Mouse (Mus musculus): ENCODE measurements around the gene Gm8906. TPM values are rescaled to one million over a fixed set of nuclear protein-coding genes. Genes with fewer than 3 reads are reported as not detected.
"Not testable (repeated sequence)": the region's sequence is repeated elsewhere in the genome, so short reads cannot be mapped to it uniquely, and the experiment has no call there.

Gene Gm8906
- polyA plus RNA-seq (2015; fragmentation: Nextera tagmentation; extraction: Ambion mirVana) = not detected in 2 replicates

GRCm38 (mm10) chr5:11502385-11502784, at the start of gene Gm8906:
Gene Gm8906 (plus strand): TSS chr5:11502685.
- H3K4me2 ChIP-seq (replicated peaks); H3K4me3 ChIP-seq; H3K4me1 ChIP-seq; ATAC-seq (ENCODE audit: low FRiP score, low read depth); H3K9ac ChIP-seq; H3K36me3 ChIP-seq; H3K27ac ChIP-seq; H3K27me3 ChIP-seq; H3K9me3 ChIP-seq: not testable (repeated sequence)
- WGBS = 60% methylated on average over 2 of the region's 3 CpGs

Other genes starting within 250 kb of the Gm8906 start
- gene Gm8890, start 246.7 kb upstream of the Gm8906 start, polyA plus RNA-seq (2015; fragmentation: Nextera tagmentation; extraction: Ambion mirVana) = not detected in 2 replicates
- not detected in 2 replicates for gene Speer1, start 161.2 kb upstream of the Gm8906 start, polyA plus RNA-seq (2015; fragmentation: Nextera tagmentation; extraction: Ambion mirVana)
- not detected in 2 replicates for gene Gm8897, start 86.3 kb upstream of the Gm8906 start, polyA plus RNA-seq (2015; fragmentation: Nextera tagmentation; extraction: Ambion mirVana)
- gene Gm6460, start 92.2 kb downstream of the Gm8906 start, polyA plus RNA-seq (2015; fragmentation: Nextera tagmentation; extraction: Ambion mirVana) = not detected in 2 replicates
- not detected in 2 replicates for gene Gm8922, start 179.3 kb downstream of the Gm8906 start, polyA plus RNA-seq (2015; fragmentation: Nextera tagmentation; extraction: Ambion mirVana)